Mouse (Mus musculus): ENCODE measurements around the gene Naa16. TPM values are rescaled to one million over a fixed set of nuclear protein-coding genes. Genes with fewer than 3 reads are reported as not detected.

The Naa16 gene
- total RNA-seq, 1 experiment from 2014 or later = 30.6 TPM

GRCm38 (mm10) chr14:79284616-79285015 is 106.0 kb downstream of the Naa16 start:
- no peak for ATAC-seq (replicated peaks; ENCODE audit: insufficient number of reproducible peaks, low FRiP score, low TSS enrichment, poor library complexity, severe bottlenecking)

GRCm38 (mm10) chr14:79283952-79284351 is 106.6 kb downstream of the Naa16 start:
- no peak for ATAC-seq (replicated peaks; ENCODE audit: insufficient number of reproducible peaks, low FRiP score, low TSS enrichment, poor library complexity, severe bottlenecking)

GRCm38 (mm10) chr14:79281894-79282553 is 108.6 kb downstream of the Naa16 start:
- no peak for ATAC-seq (replicated peaks; ENCODE audit: insufficient number of reproducible peaks, low FRiP score, low TSS enrichment, poor library complexity, severe bottlenecking)

GRCm38 (mm10) chr14:79280456-79280855 is 110.1 kb downstream of the Naa16 start:
- no peak for ATAC-seq (replicated peaks; ENCODE audit: insufficient number of reproducible peaks, low FRiP score, low TSS enrichment, poor library complexity, severe bottlenecking)

- no peak for ATAC-seq (replicated peaks; ENCODE audit: insufficient number of reproducible peaks, low FRiP score, low TSS enrichment, poor library complexity, severe bottlenecking)
Measured at GRCm38 (mm10) chr14:79279494-79279893, 111.1 kb downstream of the Naa16 start.

- ATAC-seq (replicated peaks; ENCODE audit: insufficient number of reproducible peaks, low FRiP score, low TSS enrichment, poor library complexity, severe bottlenecking) = no peak
Measured at GRCm38 (mm10) chr14:79278927-79279326, 111.7 kb downstream of the Naa16 start.

GRCm38 (mm10) chr14:79277922-79278321 is 112.7 kb downstream of the Naa16 start:
- no peak for ATAC-seq (replicated peaks; ENCODE audit: insufficient number of reproducible peaks, low FRiP score, low TSS enrichment, poor library complexity, severe bottlenecking)

GRCm38 (mm10) chr14:79275870-79276395 is 114.6 kb downstream of the Naa16 start:
- no peak for ATAC-seq (replicated peaks; ENCODE audit: insufficient number of reproducible peaks, low FRiP score, low TSS enrichment, poor library complexity, severe bottlenecking)

GRCm38 (mm10) chr14:79275441-79275840 is 115.1 kb downstream of the Naa16 start:
- no peak for ATAC-seq (replicated peaks; ENCODE audit: insufficient number of reproducible peaks, low FRiP score, low TSS enrichment, poor library complexity, severe bottlenecking)

Other genes starting within 250 kb of the Naa16 start
- gene Zfp957, start 143.4 kb downstream of the Naa16 start, total RNA-seq (2017) = not detected in 3 replicates
- gene Rgcc, start 89.1 kb downstream of the Naa16 start, total RNA-seq (2017) = 7.0 to 54.6 TPM (median 29.0 TPM) in 3 replicates
- 5.8 to 7.4 TPM (median 7.1 TPM) in 3 replicates for gene Mtrf1, start 7.0 kb upstream of the Naa16 start, total RNA-seq (2017)
- 20.7 to 22.0 TPM (median 21.7 TPM) in 3 replicates for gene Kbtbd7, start 35.7 kb upstream of the Naa16 start, total RNA-seq (2017)
- 1.6 TPM in 1 of 3 replicates, not detected in the others for gene Kbtbd6, start 61.1 kb upstream of the Naa16 start, total RNA-seq (2017)
- gene Elf1, start 90.4 kb upstream of the Naa16 start, total RNA-seq (2017) = 153 to 230 TPM (median 169 TPM) in 3 replicates
- gene Wbp4, start 90.7 kb upstream of the Naa16 start, total RNA-seq (2017) = 59.1 to 69.4 TPM (median 63.9 TPM) in 3 replicates
- 144 to 198 TPM (median 182 TPM) in 3 replicates for gene Sugt1, start 196.9 kb upstream of the Naa16 start, total RNA-seq (2017)